Mouse (Mus musculus): Measurements from ENCODE around the gene Dpf2. TPM values are rescaled to one million over a fixed set of nuclear protein-coding genes. Genes with fewer than 3 reads are reported as not detected.

The Dpf2 gene
- polyA plus RNA-seq (2015; fragmentation: Nextera tagmentation; extraction: Ambion mirVana) = 63.6 and 64.0 TPM in 2 replicates

DNA sequence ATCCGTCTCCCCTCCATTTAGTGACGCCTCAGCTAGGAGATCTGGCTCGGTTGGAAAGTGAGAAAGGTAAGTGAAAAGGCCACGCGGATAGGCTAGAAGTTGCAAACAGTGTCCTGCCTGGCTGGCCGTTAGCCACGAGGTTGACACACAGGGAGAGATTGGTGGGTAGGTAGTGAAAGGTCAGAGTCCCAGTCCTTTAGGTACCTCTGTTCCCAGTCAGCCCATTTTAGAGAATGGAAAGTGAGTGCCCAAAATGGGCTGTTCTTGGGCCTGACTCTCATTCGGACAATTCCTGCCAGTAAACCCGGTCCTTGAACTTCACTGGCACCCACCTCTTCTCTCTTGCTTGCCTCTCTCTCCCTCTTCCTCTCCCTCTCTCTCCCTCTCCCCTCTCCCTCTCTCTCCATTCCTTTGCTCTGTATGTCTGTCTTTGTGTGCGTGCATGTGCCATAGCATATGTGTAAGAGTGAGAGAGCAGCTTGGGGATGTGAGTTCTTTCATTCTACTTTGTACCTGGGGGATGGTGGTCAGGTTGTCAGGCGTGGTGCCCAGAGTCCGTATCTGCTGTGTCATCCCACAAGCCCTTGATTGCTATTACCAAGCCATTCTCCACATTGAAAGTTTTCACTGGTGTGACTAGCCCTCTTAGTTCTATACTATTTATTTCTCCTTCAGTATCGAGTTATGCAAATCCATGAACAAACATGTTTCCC, at the start of gene Dpf2:
Dpf2 (minus strand) TSS at position 4 of the 713 bp plus-strand sequence.

DNA sequence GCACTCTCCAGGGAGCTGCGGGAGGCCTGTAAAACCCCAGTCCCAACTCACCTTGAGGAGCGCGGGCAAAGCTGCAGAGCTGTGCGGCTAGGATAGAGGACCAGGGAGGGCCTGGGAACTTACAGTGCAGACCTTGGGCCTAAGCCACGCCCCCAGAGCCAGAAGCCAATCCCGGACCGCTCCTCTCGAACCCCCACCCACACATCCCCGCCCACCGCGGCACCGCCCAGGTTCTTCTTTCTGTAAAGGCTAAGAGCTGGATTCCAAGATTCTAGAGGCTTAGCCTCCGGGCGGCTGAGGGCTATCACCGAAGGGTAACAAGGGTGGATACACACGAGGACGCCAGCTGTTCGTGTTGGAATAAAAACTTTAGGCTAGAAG, 11.9 kb upstream of the Dpf2 start, which contains the start of gene Cdc42ep2:
Cdc42ep2 (minus strand) TSS at position 104 of the 381 bp plus-strand sequence.

DNA sequence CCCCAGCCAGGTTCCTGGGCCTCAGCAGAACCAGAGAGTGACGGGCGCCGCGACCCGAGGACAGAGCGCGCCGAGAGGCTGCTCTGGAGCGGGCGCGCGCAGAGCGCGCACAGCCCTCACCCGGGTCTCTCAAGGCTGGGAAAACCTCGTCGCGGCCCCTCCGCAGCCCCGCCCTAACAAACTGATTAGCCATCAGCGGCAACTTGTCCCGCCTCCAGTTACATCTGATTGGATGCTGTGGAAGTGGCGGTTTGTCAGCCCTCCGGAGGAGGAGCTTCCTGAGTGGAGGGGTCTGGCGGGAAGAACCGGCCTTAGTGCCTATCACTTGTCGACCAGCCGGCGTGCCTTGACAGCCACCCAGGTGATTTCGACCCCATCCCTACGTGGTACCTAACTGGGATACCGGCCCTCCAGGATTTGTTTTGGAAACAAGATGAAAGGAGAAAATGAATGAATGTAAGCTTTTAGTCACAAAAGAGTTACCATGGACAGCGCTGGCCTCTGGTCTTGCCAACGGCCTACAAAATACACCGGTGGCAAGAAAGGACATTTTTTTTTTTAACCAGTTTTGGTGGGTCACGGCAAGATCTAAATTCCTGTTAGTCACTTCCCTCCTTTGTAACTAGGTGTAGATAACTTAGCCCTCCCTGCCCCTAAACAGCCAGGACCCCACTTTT, 18.7 kb downstream of the Dpf2 start, which contains the start of gene Tigd3:
Tigd3 (minus strand) TSS at position 148 of the 677 bp plus-strand sequence.

DNA sequence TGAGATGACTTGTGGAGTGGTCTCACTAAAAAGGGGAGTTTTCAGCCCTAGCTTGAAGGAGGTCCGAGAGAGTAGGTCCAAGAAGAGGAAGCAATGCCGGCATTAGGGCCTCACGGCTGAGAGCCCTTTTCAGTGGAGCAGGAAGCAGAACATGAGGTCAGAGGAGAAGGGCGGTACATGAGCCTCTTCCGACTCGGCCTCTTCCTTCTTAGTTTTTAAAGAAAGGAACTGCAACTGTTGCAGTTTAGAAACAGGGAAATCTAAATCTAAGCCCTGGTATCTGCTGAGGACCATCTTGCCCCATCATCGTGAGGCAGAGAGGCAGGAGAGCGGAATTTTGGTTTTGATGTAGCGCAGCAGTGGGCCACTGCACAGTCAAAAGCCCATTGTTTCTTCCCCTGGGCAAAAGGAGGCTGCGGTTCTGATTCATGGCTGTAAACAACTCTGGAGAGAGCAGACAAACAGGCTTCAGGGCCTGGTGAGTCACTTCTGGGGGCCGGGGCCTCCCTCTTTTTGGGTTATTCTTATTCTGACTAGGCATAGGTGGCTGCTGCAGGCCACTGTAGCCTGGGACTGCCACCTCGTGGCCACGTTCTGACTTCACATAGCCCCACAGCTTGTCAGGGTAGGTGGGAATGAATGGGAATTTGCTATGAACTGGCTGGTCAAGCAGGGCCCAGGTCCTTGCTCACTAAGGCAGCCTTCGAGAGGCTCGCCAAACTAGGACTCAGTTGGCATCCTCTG, 35.0 kb downstream of the Dpf2 start, which contains the start of gene Slc25a45:
Slc25a45 (plus strand) TSS at position 191 of the 744 bp plus-strand sequence.

DNA sequence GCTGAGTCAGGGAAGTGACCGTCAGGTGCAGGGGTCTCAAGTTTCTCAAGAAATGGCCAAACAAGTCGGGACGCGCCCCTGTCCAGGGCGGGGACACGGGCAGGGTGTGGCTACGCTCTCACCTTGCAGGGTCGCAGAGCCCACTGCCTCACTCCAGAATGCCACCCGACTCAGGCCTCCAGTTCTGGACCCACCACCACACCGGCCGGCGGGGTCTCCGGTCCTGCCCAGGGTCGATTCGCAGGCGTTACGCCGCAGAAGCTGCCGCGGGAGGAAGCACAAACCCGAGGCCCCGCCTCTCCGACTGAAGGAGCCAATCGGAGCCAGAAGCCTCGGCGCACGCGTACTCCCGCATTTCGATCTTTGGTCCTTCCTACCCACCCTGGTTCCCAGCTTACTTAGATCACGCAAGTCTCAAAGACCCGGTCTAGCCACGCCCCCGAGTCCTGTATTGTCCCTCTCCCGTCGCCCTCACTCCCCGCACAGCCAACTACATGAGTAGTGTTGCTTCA, 37.8 kb downstream of the Dpf2 start, which contains the start of gene Frmd8:
Frmd8 (minus strand) TSS at position 306 of the 512 bp plus-strand sequence.

Other genes with a start within 250 kb of the Dpf2 start
- gene Sipa1, start 249.3 kb downstream of the Dpf2 start, polyA plus RNA-seq (2015; fragmentation: Nextera tagmentation; extraction: Ambion mirVana) = 20.3 and 21.1 TPM in 2 replicates
- gene Map3k11, start 224.3 kb downstream of the Dpf2 start, polyA plus RNA-seq (2015; fragmentation: Nextera tagmentation; extraction: Ambion mirVana) = 15.5 and 16.8 TPM in 2 replicates
- 4.7 and 6.5 TPM in 2 replicates for gene Pcnx3, start 224.1 kb downstream of the Dpf2 start, polyA plus RNA-seq (2015; fragmentation: Nextera tagmentation; extraction: Ambion mirVana)
- gene Kcnk7, start 208.6 kb downstream of the Dpf2 start, polyA plus RNA-seq (2015; fragmentation: Nextera tagmentation; extraction: Ambion mirVana) = 0.35 and 0.52 TPM in 2 replicates
- gene Ehbp1l1, start 186.7 kb downstream of the Dpf2 start, polyA plus RNA-seq (2015; fragmentation: Nextera tagmentation; extraction: Ambion mirVana) = 133 and 144 TPM in 2 replicates
- gene Fam89b, start 183.4 kb downstream of the Dpf2 start, polyA plus RNA-seq (2015; fragmentation: Nextera tagmentation; extraction: Ambion mirVana) = 85.5 and 88.0 TPM in 2 replicates
- 20.1 and 31.1 TPM in 2 replicates for gene Ltbp3, start 172.1 kb downstream of the Dpf2 start, polyA plus RNA-seq (2015; fragmentation: Nextera tagmentation; extraction: Ambion mirVana)
- gene Scyl1, start 141.6 kb downstream of the Dpf2 start, polyA plus RNA-seq (2015; fragmentation: Nextera tagmentation; extraction: Ambion mirVana) = 57.0 and 57.9 TPM in 2 replicates
- gene Frmd8, start 37.7 kb downstream of the Dpf2 start, polyA plus RNA-seq (2015; fragmentation: Nextera tagmentation; extraction: Ambion mirVana) = 7.9 and 9.9 TPM in 2 replicates
- gene Slc25a45, start 35.2 kb downstream of the Dpf2 start, polyA plus RNA-seq (2015; fragmentation: Nextera tagmentation; extraction: Ambion mirVana) = 2.9 and 4.3 TPM in 2 replicates
- 1.1 and 1.3 TPM in 2 replicates for gene Tigd3, start 18.9 kb downstream of the Dpf2 start, polyA plus RNA-seq (2015; fragmentation: Nextera tagmentation; extraction: Ambion mirVana)
- 19.1 and 20.6 TPM in 2 replicates for gene Cdc42ep2, start 11.8 kb upstream of the Dpf2 start, polyA plus RNA-seq (2015; fragmentation: Nextera tagmentation; extraction: Ambion mirVana)
- gene Pola2, start 51.2 kb upstream of the Dpf2 start, polyA plus RNA-seq (2015; fragmentation: Nextera tagmentation; extraction: Ambion mirVana) = 24.4 and 25.7 TPM in 2 replicates
- gene Slc22a20, start 73.1 kb upstream of the Dpf2 start, polyA plus RNA-seq (2015; fragmentation: Nextera tagmentation; extraction: Ambion mirVana) = 0.10 TPM in 1 of 2 replicates, not detected in the other
- gene Capn1, start 102.9 kb upstream of the Dpf2 start, polyA plus RNA-seq (2015; fragmentation: Nextera tagmentation; extraction: Ambion mirVana) = 12.3 and 14.7 TPM in 2 replicates
- 14.2 and 18.7 TPM in 2 replicates for gene Syvn1, start 133.6 kb upstream of the Dpf2 start, polyA plus RNA-seq (2015; fragmentation: Nextera tagmentation; extraction: Ambion mirVana)
- 44.8 and 52.0 TPM in 2 replicates for gene Mrpl49, start 144.8 kb upstream of the Dpf2 start, polyA plus RNA-seq (2015; fragmentation: Nextera tagmentation; extraction: Ambion mirVana)
- 518 and 572 TPM in 2 replicates for gene Fau, start 144.8 kb upstream of the Dpf2 start, polyA plus RNA-seq (2015; fragmentation: Nextera tagmentation; extraction: Ambion mirVana)
- 26.3 and 30.6 TPM in 2 replicates for gene Znhit2, start 148.2 kb upstream of the Dpf2 start, polyA plus RNA-seq (2015; fragmentation: Nextera tagmentation; extraction: Ambion mirVana)
- gene Tm7sf2, start 155.4 kb upstream of the Dpf2 start, polyA plus RNA-seq (2015; fragmentation: Nextera tagmentation; extraction: Ambion mirVana) = 34.1 and 41.6 TPM in 2 replicates
- gene Vps51, start 164.2 kb upstream of the Dpf2 start, polyA plus RNA-seq (2015; fragmentation: Nextera tagmentation; extraction: Ambion mirVana) = 30.0 and 31.2 TPM in 2 replicates
- not detected in 2 replicates for gene Tmem262, start 167.0 kb upstream of the Dpf2 start, polyA plus RNA-seq (2015; fragmentation: Nextera tagmentation; extraction: Ambion mirVana)
- gene Gm28374, start 169.2 kb upstream of the Dpf2 start, polyA plus RNA-seq (2015; fragmentation: Nextera tagmentation; extraction: Ambion mirVana) = 0.35 and 0.45 TPM in 2 replicates
- gene Zfpl1, start 171.9 kb upstream of the Dpf2 start, polyA plus RNA-seq (2015; fragmentation: Nextera tagmentation; extraction: Ambion mirVana) = 31.9 and 37.9 TPM in 2 replicates
- 6.3 and 7.4 TPM in 2 replicates for gene Cdca5, start 172.0 kb upstream of the Dpf2 start, polyA plus RNA-seq (2015; fragmentation: Nextera tagmentation; extraction: Ambion mirVana)
- gene AC131692.1, start 181.4 kb upstream of the Dpf2 start, polyA plus RNA-seq (2015; fragmentation: Nextera tagmentation; extraction: Ambion mirVana) = not detected in 2 replicates
- 0.06 and 0.17 TPM in 2 replicates for gene Naaladl1, start 192.8 kb upstream of the Dpf2 start, polyA plus RNA-seq (2015; fragmentation: Nextera tagmentation; extraction: Ambion mirVana)
- 27.7 and 29.1 TPM in 2 replicates for gene Sac3d1, start 205.6 kb upstream of the Dpf2 start, polyA plus RNA-seq (2015; fragmentation: Nextera tagmentation; extraction: Ambion mirVana)
- gene Snx15, start 215.3 kb upstream of the Dpf2 start, polyA plus RNA-seq (2015; fragmentation: Nextera tagmentation; extraction: Ambion mirVana) = 19.0 and 19.4 TPM in 2 replicates
- 0.27 and 0.34 TPM in 2 replicates for gene Batf2, start 228.0 kb upstream of the Dpf2 start, polyA plus RNA-seq (2015; fragmentation: Nextera tagmentation; extraction: Ambion mirVana)
- gene Arl2, start 228.5 kb upstream of the Dpf2 start, polyA plus RNA-seq (2015; fragmentation: Nextera tagmentation; extraction: Ambion mirVana) = 103 and 109 TPM in 2 replicates

Measured in skeletal muscle tissue, postnatal 0 days (tissue).